Mouse (Mus musculus) limb, embryonic 11.5 days (tissue): ENCODE measurements around the gene Gsta4. TPM values are rescaled to one million over a fixed set of nuclear protein-coding genes. Genes with fewer than 3 reads are reported as not detected.

Experiments used
- ATAC-seq: fragments of 200-750 bp; cut with Nextera tagmentation; 2 replicates; pipeline ENCODE4 v1.8.0; 2017; ENCODE audit warnings: low read depth; ENCODE audit not compliant: insufficient number of reproducible peaks, low FRiP score, low TSS enrichment
- DNase-seq: peaks from one replicate; pipeline ENCODE4 v3.0.0-alpha.2; 2015; ENCODE audit warnings: low spot score
- H3K27ac ChIP-seq: fragments of 300-500 bp; sonication (generic); replicated peaks from 2 replicates; pipeline ENCODE4 v1.5.1; 2014; ENCODE audit warnings: low read depth, mild to moderate bottlenecking, low read length
- H3K27me3 ChIP-seq: fragments of 300-500 bp; sonication (generic); 2 replicates; pipeline ENCODE4 v1.6.1; 2014; ENCODE audit warnings: mild to moderate bottlenecking, low read length, mixed read lengths; ENCODE audit not compliant: control insufficient read depth, insufficient read depth
- H3K36me3 ChIP-seq: fragments of 300-500 bp; sonication (generic); 2 replicates; pipeline ENCODE4 v1.6.1; 2014; ENCODE audit warnings: mild to moderate bottlenecking, low read length, moderate library complexity, mixed read lengths; ENCODE audit not compliant: control insufficient read depth, insufficient read depth
- H3K4me1 ChIP-seq: fragments of 300-500 bp; sonication (generic); 2 replicates; pipeline ENCODE4 v1.6.1; 2014; ENCODE audit warnings: low read length, mixed read lengths; ENCODE audit not compliant: control insufficient read depth, insufficient read depth
- H3K4me2 ChIP-seq: fragments of 300-500 bp; sonication (generic); 2 replicates; pipeline ENCODE4 v1.6.1; 2014; ENCODE audit warnings: low read depth, mild to moderate bottlenecking, moderate library complexity; ENCODE audit not compliant: severe bottlenecking
- H3K4me3 ChIP-seq: fragments of 300-500 bp; sonication (generic); 2 replicates; pipeline ENCODE4 v1.5.1; 2014; ENCODE audit warnings: low read depth, low read length
- H3K9ac ChIP-seq: fragments of 300-500 bp; sonication (generic); 2 replicates; pipeline ENCODE4 v1.6.1; 2014; ENCODE audit warnings: mild to moderate bottlenecking, low read length
- H3K9me3 ChIP-seq: fragments of 300-500 bp; sonication (generic); 2 replicates; pipeline ENCODE4 v1.6.1; 2016; ENCODE audit warnings: low read length; ENCODE audit not compliant: control insufficient read depth
- WGBS: fragments of 180-500 bp; shearing (Covaris S2); extraction: QIAGEN DNeasy Blood & Tissue Kit; methylation state at CpG from one replicate; pipeline ENCODE4 v1.1.7; 2014; 5-methylcytosine and 5-hydroxymethylcytosine counted together
- polyA plus RNA-seq: library from polyadenylated mRNA; unstranded; fragments of >200 nt; fragmentation: Nextera tagmentation; extraction: Ambion mirVana; gene quantifications from 2 replicates; pipeline ENCODE4 v1.2.1, GENCODE M21; 2014

Gsta4 gene
- polyA plus RNA-seq, 1 experiment from 2014 or later, result 157 TPM

DNA sequence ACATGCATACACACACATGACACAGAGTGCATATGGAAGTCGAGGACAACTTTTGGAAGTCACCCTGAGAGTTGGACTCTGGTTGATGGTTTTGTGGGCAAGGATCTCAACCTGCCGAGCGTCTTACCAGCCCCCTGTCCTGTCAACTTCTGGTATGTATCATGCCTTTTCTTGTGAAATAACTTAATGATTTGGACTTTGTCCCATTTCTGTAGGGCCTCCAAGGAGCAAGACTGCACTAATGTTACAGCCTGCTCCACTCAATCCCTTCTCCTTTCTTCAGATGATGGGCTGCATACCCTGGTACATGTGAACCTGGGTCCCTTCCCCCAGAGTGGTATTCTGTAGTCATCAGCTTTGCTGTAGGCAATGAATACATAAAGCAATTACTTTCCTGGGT is 27.5 kb downstream of the Gsta4 start:
- Histone ChIP-seq H3K27me3 (no peaks in the 10 kb centered on the region), H3K27ac (no peak overlapping the region), H3K4me2 (no peak overlapping the region), H3K9ac (no peak overlapping the region), H3K4me1 (peaks cover 3% of the 10 kb centered on the region; the same call in 1 of the 2 replicates), H3K36me3 (peaks cover 4% of the 10 kb centered on the region; the same call in 1 of the 2 replicates), H3K9me3 (no peaks in the 10 kb centered on the region), H3K4me3 (no peak overlapping the region)
- ATAC-seq (no peak), DNase-seq (no peak)
- 85% methylated on average over 3 of the region's 3 CpGs for WGBS

- H3K9ac ChIP-seq, result no peak overlapping the region
- no peak for ATAC-seq
- H3K4me2 ChIP-seq, result no peak overlapping the region
- no peak overlapping the region for H3K27ac ChIP-seq
- H3K27me3 ChIP-seq, result no peaks in the 10 kb centered on the region
- H3K4me1 ChIP-seq, result peaks cover 3% of the 10 kb centered on the region; the same call in 1 of the 2 replicates
- H3K9me3 ChIP-seq, result no peaks in the 10 kb centered on the region
- no peak for DNase-seq
- no peak overlapping the region for H3K4me3 ChIP-seq
- peaks cover 4% of the 10 kb centered on the region; the same call in 1 of the 2 replicates for H3K36me3 ChIP-seq
- 95% methylated on average over 2 of the region's 2 CpGs for WGBS
Observed at GRCm38 (mm10) chr9:78210821-78211220, 28.2 kb downstream of the Gsta4 start.

DNA sequence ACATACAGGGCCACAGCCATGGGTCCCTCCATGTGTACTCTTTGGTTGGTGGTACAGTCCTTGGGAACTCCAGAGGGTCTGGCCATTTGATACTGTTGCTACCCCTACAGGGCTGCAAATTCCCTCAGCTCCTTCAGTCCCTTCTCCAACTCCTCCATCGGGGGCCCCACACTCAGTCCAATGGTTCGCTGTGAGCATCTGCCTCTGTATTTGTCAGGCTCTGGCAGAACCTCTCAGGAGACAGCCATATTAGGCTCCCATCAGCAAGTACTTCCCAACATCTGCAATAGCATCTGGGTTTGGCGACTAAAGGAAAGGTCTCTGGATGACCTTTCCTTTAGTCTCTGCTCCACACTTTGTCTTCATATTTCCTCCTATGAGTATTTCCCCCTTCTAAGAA is 28.9 kb downstream of the Gsta4 start:
- DNase-seq, result no peak
- Histone ChIP-seq H3K27me3 (no peaks in the 10 kb centered on the region), H3K4me3 (no peak overlapping the region), H3K4me1 (peaks cover 3% of the 10 kb centered on the region; the same call in 1 of the 2 replicates), H3K9ac (no peak overlapping the region), H3K4me2 (no peak overlapping the region), H3K36me3 (peaks cover 2% of the 10 kb centered on the region; the same call in 1 of the 2 replicates), H3K27ac (no peak overlapping the region), H3K9me3 (no peaks in the 10 kb centered on the region)
- 88% methylated on average over 3 of the region's 3 CpGs for WGBS
- no peak for ATAC-seq

- 78% methylated on average over 7 of the region's 7 CpGs for WGBS
Observed at GRCm38 (mm10) chr9:78212341-78213049, 29.9 kb downstream of the Gsta4 start.

GRCm38 (mm10) chr9:78217074-78217473 is 34.5 kb downstream of the Gsta4 start:
- H3K9ac ChIP-seq, result no peak overlapping the region
- ATAC-seq, result no peak
- H3K36me3 ChIP-seq, result no peaks in the 10 kb centered on the region
- H3K9me3 ChIP-seq, result no peaks in the 10 kb centered on the region
- no peaks in the 10 kb centered on the region for H3K4me1 ChIP-seq
- H3K27ac ChIP-seq, result no peak overlapping the region
- 81% methylated on average over 4 of the region's 4 CpGs for WGBS
- no peaks in the 10 kb centered on the region for H3K27me3 ChIP-seq
- no peak overlapping the region for H3K4me2 ChIP-seq
- no peak for DNase-seq
- no peak overlapping the region for H3K4me3 ChIP-seq

More at GRCm38 (mm10) chr9:78212341-78213049, 29.9 kb downstream of the Gsta4 start:
- H3K4me1 ChIP-seq, result peaks cover 3% of the 10 kb centered on the region; the same call in 1 of the 2 replicates
- H3K4me2 ChIP-seq, result no peak overlapping the region
- H3K9me3 ChIP-seq, result no peaks in the 10 kb centered on the region
- H3K36me3 ChIP-seq, result peaks cover 2% of the 10 kb centered on the region; the same call in 1 of the 2 replicates
- H3K4me3 ChIP-seq, result no peak overlapping the region
- no peaks in the 10 kb centered on the region for H3K27me3 ChIP-seq
- H3K27ac ChIP-seq, result no peak overlapping the region
- DNase-seq (no peak), ATAC-seq (no peak)
- no peak overlapping the region for H3K9ac ChIP-seq

- Histone ChIP-seq H3K4me1 (no peaks in the 10 kb centered on the region), H3K9me3 (no peaks in the 10 kb centered on the region), H3K4me2 (no peak overlapping the region), H3K9ac (no peak overlapping the region), H3K4me3 (no peak overlapping the region), H3K36me3 (no peaks in the 10 kb centered on the region), H3K27me3 (no peaks in the 10 kb centered on the region), H3K27ac (no peak overlapping the region)
- 84% methylated on average over 8 of the region's 8 CpGs for WGBS
- DNase-seq (no peak), ATAC-seq (no peak)
Observed at GRCm38 (mm10) chr9:78222616-78223015, 40.0 kb downstream of the Gsta4 start.

DNA sequence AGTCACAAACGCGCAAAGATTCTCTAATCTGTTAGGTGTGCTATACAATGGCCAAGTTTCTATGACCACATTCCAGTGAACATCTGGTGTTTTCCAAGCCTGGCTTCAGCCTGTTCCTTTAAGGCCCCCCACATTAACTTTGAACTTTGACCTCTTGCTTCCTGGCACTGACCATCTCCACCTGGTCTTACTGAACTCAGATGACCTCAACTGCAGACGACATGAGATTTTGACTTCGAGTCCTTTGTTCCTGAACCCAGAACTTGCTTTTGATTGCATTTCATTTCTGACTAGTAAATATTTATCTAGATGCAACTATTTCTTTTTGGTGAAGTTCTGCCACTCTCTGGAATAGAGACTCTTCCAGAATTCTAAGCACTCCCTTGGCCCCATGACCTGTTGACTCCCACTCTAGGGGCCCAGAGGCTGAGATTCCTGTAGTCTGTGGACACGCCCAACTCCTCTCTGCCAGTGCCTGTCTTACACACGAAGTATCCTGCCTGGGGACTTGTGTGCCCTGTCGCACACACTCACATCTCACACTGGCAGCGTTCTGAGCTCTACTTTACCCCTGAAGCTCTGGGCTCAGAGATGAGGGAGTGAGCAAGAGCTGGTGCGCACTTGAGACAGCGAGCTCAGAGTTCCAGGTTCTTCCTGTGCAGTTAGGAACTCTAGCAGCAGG is 40.8 kb downstream of the Gsta4 start:
- ATAC-seq, result no peak
- 61% methylated on average over 10 of the region's 10 CpGs for WGBS
- no peaks in the 10 kb centered on the region for H3K4me1 ChIP-seq
- no peak overlapping the region for H3K4me3 ChIP-seq
- no peak overlapping the region for H3K4me2 ChIP-seq
- no peaks in the 10 kb centered on the region for H3K27me3 ChIP-seq
- DNase-seq, result no peak
- no peak overlapping the region for H3K27ac ChIP-seq
- no peaks in the 10 kb centered on the region for H3K36me3 ChIP-seq
- no peak overlapping the region for H3K9ac ChIP-seq
- no peaks in the 10 kb centered on the region for H3K9me3 ChIP-seq

DNA sequence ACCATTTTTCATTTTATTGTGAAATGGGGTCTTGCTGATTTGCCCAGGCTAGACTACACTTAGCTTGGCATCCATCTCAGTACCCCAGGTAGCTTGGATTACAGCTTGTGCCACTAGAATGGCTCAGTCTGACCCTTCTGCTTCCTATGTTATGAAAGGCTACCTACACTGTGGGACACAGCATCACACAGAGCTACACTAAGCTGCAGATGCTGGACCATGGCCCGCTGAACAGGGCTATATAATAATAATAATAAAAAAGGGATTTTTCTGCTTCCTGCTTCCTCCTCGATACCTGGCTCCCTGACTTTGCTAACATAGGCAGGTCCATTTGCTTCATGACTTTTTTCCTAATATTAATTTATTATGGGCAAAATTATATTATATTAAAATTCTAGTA is 41.8 kb downstream of the Gsta4 start:
- no peak for DNase-seq
- Histone ChIP-seq H3K27me3 (no peaks in the 10 kb centered on the region), H3K4me2 (no peak overlapping the region), H3K9me3 (no peaks in the 10 kb centered on the region), H3K36me3 (no peaks in the 10 kb centered on the region), H3K4me1 (no peaks in the 10 kb centered on the region), H3K9ac (no peak overlapping the region), H3K4me3 (no peak overlapping the region), H3K27ac (no peak overlapping the region)
- 94% methylated on average over 2 of the region's 2 CpGs for WGBS
- ATAC-seq, result no peak
